Mouse (Mus musculus): ENCODE data around the gene Rec8.

DNA sequence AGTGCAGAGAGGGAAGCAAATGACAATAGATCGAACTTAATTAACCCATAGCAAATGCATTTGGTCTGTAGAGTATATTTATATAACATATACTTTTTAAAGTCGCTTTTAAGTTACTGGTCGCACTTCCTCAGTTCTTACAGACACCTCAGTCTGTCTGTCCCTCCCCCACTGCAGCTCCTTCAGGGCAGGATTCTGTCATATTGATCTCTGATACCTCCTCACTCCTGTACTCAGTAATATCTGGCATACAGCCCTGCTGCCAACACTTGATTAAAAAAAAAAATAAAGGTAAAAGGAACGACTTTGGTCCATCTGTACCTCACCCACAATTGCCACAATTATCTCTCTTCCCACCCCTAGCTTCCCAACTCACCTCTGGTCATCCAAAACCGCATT, 33.5 kb upstream of the Rec8 start:
- TF ChIP-seq CTCF (conservative IDR thresholded peaks at IDR 0.05; ENCODE audit: insufficient read depth, insufficient read length, low read depth, low read length) (no peak), POLR2A (IDR thresholded peaks at IDR 0.05; ENCODE audit: low read depth, low read length) (no peak)
